Mouse (Mus musculus): Measurements from ENCODE around the gene Dph1.
A peak's percentile ranks its signal among the peaks of the same experiment; 100 is the strongest.

Gene Dph1

DNA sequence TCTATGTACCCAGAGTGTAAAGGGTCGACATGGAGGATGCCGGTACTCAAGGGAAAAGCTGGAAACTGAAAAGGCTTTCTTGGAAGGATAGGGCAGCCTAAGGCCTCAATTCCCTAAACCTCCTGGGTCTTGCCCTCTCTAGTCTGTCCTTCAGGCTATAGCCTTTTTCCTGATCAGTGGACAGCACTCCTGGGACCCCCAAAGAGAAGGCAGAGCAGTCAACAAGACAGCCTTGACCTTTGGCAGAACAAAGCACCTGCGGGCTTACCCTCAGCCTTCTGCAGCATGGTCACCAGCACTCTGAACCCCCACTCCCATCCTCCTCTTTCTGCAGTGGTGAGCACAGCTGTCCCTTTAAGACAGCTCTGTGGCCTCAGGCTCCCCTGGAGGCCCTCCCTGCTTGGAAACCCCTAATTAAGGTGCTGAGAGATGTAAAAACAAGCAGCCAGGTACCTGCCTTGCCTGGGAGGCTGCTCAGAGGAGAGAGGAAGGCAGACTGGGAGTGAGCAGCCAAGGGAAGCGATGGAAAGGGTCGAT is at the start of gene Dph1:
Gene Dph1 (minus strand): TSS at position 337 of the 537 bp plus-strand sequence.
- no peak for DNase-seq

DNA sequence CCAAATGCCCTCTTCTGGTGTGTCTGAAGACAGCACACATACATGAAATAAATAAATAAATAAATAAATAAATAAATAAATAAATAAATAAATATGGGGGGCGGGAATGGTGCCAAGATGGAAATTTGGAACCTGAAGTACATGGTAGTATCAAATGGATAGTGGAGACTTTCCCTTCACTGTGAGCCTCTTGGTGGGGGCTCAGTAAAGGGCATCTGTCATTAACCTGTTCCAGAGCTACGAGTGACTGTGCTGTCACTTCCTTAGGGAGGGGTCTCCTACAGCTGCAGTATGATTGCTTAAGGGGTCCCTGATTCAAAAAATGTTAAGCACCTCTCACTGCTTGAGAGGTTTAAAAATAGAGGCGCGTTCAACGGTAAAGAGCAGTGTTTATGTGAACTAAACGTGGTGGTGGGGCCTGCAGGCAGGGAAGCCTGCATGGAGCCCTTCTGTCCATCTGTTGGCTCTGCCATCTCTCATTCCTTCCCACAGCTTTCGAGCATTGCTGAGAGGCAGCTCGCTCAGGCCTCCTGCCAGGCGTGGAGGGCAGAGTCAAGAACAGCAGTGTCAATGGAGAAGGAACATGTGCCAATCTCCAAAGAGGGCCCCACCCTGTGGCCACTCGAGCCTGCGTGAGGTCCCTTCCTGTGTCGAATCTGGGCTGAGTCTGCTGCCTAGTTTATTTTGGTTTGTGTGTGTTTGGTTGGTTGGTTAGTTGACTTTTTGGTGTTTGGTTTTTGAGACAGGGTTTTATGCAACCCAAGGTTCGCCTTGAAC is 49.3 kb upstream of the Dph1 start:
- no peak for DNase-seq

- DNase-seq = no peak
These were observed 43.7 kb upstream of the Dph1 start for GRCm38 (mm10) chr11:75234745-75235144.

GRCm38 (mm10) chr11:75232434-75232833 is 41.4 kb upstream of the Dph1 start:
- no peak for DNase-seq

DNA sequence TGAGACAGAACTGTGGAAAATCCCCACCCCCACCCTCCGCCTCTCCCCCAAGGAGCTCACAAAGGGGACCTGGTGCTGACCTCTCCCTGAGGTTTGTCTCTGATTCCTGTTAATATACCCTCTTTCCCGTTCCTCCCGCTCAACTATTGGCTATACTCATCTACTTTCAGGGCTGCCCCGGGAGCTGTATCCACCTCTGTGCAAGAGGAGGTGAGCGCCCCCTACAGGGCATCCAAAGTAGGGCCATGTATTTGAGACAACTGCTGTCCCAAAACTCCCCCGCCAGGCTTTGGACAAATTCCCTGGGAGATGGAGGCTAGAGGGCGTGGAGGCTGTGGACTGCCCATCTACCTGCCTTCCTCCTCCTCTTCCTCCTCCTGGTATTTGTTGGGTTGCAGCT is 40.7 kb upstream of the Dph1 start:
- DNase-seq = peak; percentile 73 to 74

DNA sequence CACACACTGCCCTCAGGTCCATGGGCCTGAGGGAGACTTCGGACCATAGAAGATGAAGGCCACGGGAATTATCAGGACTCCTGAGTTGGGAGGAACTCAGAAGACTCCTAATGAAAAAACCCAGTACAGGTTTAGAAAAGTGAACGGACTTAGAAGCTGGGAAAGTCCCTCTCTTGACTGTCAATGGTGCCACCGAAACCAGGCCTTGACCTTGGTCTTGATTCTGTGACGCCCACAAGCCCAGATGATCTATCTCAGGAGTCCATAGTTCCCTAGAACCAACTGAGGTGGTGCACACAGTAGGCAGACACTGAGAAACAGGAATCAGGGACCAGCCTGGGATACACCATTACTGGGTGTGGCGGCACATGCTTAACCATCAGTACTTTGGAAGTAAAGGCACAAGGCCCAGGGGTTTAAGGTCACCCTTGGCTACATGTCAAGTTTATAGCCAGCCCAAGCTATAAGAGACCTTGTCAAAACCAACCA is 39.3 kb upstream of the Dph1 start:
- no peak for DNase-seq

GRCm38 (mm10) chr11:75229289-75229688 is 38.2 kb upstream of the Dph1 start:
- DNase-seq = no peak

DNA sequence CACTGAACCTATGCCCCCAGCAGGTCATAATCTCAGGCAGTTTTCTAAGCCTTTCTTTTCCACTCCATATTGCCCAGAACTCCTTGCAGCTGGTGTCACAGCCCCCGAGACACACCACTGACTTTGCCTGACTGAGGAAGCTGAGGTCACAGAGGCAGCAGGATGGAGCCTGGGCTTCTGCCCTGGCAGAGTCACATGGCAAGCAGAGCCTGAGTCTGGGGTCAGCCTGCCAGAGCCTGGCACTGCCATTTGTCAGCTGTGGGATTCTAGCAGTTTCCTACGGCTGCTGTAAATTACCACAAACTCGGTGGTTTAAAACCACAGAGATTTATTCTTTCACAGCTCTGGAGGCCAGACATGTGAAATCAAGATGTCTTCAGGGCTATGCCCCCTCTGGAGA is 36.6 kb upstream of the Dph1 start:
- no peak for DNase-seq

- no peak for DNase-seq
These were observed 33.8 kb upstream of the Dph1 start for GRCm38 (mm10) chr11:75224835-75225234.

- no peak for DNase-seq
These were observed 33.0 kb upstream of the Dph1 start for GRCm38 (mm10) chr11:75224062-75224461.

DNA sequence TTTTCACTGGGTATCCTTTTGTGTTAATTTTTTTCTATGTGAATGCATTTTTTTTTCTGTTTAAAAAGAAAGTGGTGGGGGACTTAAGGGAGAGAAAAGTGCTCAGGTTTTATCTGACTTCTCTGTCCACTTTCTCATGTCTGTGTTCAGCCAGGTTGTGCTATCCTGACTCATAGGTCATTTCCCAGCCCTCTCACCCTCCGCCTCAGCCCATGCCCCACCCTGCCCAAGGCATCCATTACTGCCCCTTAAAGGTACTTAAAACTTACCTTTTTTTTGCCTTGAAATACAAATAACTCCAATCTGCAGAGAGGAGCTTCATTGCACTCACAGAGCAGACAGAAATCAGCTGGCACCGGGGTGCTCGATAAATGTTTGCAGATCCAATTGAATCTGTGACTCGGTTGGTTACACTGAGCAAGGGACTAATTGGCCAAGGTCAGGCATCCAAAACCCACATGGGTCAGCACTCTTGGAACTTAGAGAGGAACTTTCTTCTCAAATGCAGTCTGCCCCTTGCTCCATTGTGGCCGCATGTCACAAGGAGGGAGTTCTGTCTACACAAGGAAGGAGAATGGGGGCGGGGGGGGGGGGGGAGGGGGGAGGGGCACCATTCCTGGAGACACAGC is 29.6 kb upstream of the Dph1 start:
- no peak for DNase-seq

- DNase-seq = no peak
These were observed 29.1 kb upstream of the Dph1 start for GRCm38 (mm10) chr11:75220115-75220514.

DNA sequence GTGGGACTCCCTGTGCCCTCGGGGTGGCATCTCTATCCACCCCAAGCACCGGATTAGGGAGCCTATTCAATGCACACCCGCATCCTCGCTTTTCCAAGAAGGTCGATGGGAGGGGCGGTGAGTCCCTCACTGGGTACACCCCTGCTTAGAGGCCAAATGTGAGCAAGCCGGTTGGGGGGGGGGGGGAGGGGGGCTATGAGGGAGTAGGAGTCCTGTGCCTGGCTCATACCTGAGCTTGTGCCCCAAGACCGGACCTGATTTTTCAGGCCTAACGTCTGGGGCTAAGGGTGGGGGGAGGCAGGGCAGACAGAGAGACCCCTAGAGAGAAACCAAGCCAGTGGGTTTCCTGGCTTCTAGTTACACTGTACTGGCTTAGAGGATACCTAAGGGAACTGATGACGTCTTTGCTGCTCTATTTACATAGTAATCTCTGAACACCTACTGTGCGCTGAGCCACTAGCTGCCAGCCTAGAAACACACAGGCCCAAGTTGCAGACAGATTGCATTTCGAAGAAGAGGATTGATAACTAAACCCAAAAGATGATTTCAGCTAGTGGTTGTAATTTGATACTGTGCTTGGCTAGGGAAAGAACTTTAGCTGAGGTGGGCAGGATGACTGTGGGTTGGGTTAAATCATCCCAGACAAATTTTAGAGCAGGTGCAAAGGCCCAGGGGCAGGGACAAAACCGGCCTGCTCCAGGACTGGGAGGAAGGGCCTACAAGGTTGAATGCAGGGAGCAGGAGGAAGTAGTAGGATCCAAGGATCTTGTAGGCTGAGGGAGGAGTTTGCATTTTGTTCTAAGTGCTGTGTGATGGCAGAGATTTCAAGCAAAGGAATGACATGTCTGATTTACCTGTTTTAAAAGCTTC is 23.3 kb upstream of the Dph1 start:
- no peak for DNase-seq

DNA sequence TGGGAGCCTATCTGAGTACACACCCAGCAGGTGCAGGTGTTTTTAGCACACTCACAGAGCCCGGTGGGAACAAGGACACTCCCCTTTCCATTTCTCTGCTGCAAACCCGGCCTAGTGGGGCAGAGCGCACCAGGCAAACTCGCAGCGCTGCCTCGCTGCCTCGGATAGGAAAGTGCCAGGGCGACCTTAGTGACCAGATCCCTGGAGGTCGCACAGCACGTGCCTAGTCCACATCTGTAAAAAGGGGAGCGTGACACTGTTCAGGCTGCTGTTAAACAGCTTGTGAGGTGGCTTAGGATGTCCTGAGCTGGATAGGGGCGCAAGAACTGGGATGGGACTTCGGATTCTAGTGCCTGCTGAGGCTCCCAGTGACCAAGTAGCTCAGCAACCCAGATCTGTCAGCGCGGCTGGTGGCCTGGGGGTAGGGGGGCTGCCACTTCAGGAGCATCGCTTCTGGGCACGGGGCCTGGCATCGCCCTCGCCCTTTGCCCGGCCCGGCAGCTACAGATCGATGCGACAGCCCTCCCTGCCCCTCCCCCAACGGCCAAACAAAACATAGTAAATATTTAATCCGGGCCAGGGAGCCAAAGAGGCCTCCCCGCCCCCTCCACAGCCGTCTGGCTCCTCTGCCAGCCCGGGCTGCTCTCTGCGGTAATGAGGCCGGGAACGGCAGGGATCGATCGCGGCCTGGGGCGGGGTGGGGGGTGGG is 22.5 kb upstream of the Dph1 start:
- no peak for DNase-seq

GRCm38 (mm10) chr11:75212876-75213275 is 21.8 kb upstream of the Dph1 start:
- no peak for DNase-seq

DNA sequence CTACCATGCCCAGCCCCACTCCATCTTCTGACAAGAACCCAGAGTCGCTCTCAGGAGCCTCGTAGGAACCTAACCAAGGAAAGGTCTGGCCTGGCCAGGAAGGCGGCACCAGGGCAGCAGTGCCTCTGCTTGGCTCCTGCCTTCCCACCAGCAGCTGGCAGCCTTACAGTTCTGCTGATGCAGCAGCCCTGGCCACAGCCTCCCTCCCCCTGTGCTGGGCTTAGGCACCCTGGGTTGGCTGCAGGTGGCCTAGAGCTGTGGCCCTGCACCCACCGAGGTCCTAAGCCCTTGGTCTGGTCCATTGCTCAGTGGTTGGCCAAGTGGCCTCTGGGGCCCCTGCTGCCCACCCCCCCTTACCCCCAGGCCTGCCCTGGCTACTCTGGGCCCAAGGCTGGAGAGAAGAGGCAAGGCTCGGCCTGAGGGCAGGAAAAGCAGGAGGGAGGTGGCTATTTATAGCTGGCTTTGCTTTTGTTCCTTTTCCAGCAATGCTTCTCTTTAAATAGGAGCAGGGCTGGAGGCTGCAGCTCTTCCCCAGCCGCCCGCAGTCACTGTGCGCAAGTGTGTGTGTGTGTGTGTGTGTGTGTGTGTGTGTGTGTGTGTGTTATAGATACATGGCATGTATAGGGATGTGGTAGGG is 21.1 kb upstream of the Dph1 start:
- DNase-seq = no peak

GRCm38 (mm10) chr11:75210755-75211154 is 19.7 kb upstream of the Dph1 start:
- DNase-seq = no peak

DNA sequence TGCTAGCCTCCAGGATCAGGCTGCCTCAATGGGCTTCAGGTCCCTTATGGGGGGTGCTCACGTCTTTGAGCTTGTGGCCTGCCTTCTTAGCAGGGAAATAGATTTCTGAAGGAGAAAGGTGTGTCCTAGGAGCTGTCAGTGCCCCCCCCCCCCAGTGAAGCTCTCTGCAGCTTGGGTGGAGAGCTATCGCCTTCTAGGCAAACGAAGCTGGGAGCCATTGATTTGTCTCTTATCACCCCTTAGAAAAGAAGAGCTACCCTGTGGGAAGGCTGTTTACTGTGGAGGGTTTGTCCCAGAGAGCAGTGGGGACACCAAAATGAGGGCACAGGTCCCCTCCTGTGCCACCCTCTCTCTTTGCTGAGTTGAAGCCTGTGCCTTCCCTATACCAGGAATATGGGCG is 19.1 kb upstream of the Dph1 start:
- no peak for DNase-seq

GRCm38 (mm10) chr11:75209363-75209762 is 18.3 kb upstream of the Dph1 start:
- no peak for DNase-seq

- DNase-seq = no peak
These were observed 15.3 kb upstream of the Dph1 start for GRCm38 (mm10) chr11:75206347-75206746.

DNA sequence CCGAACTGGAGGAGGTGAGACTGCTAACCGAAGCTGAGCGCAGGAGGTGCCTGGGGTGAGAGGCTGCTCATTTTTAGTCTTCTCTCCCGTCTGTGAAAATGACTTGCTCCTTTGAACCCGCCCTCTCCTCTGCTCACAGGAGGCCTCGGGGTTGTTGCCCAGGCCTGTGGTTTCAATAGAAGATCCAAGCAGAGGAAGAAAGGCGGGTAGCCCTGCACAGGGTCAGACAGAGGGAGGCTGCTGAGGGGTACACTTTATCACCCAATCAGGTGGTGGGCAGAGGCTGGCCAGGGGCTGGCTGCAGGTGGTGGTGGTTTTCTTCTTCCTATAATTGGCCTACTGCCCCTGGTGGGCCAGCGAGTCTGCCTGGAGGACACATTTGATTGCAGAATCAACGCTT is 13.4 kb upstream of the Dph1 start:
- no peak for DNase-seq

DNA sequence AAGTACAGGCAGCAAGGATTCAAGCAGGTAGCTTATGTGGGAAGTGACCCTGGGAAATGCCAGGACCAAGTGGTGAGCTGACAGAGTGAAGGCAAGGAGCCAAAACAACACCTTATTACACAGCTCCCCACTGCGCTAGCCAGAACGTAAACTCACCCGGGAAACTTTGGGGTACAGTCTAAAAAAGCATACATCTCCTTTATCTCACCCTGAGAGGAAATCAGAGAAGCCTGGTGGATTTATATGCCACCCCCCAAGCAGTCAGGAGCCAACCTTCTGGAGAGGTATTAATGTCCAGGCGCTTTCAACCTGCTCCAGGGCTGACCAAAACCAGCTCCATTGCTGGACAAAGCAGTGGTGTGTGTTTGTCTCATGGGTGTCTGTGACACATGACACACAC is 12.9 kb upstream of the Dph1 start:
- no peak for DNase-seq

Data from B cell, adult 2 months (primary cell).